Mouse (Mus musculus) activated CD4-positive, CD25-positive, alpha-beta regulatory T cell, adult 4 months (primary cell): ENCODE data around the gene Usp47. TPM values are rescaled to one million over a fixed set of nuclear protein-coding genes. Genes with fewer than 3 reads are reported as not detected.
A peak's percentile ranks its signal among the peaks of the same experiment; 100 is the strongest.
"Not testable (repeated sequence)": the region's sequence is repeated elsewhere in the genome, so short reads cannot be mapped to it uniquely, and the experiment has no call there.

Source experiments
- ATAC-seq: one replicate; pipeline ENCODE4 v1.8.0; 2017
- polyA plus RNA-seq, 2 experiments: library from polyadenylated mRNA; unstranded; fragments of 100-300 nt; shearing (Covaris generic); gene quantifications; one replicate each; pipeline ENCODE4 v1.2.1; 2017

Usp47 gene
- polyA plus RNA-seq, 2 experiments from 2014 or later, result 16.1 to 17.5 TPM

GRCm38 (mm10) chr7:112042758-112043157 lies 19.5 kb downstream of the Usp47 start:
- peak; percentile 83 for ATAC-seq

GRCm38 (mm10) chr7:112045249-112045648 lies 21.9 kb downstream of the Usp47 start:
- no peak for ATAC-seq

GRCm38 (mm10) chr7:112045794-112046388 lies 22.6 kb downstream of the Usp47 start:
- no peak for ATAC-seq

GRCm38 (mm10) chr7:112048643-112049042 lies 25.3 kb downstream of the Usp47 start:
- no peak for ATAC-seq

- ATAC-seq, result peak; percentile 89
Observed at GRCm38 (mm10) chr7:112053667-112054066, 30.4 kb downstream of the Usp47 start.

GRCm38 (mm10) chr7:112055901-112056625 lies 32.8 kb downstream of the Usp47 start:
- ATAC-seq, result no peak

- ATAC-seq, result no peak
Observed at GRCm38 (mm10) chr7:112074868-112075267, 51.6 kb downstream of the Usp47 start.

- ATAC-seq, result no peak
Observed at GRCm38 (mm10) chr7:112082636-112083035, 59.3 kb downstream of the Usp47 start.

- ATAC-seq, result no peak
Observed at GRCm38 (mm10) chr7:112084222-112084621, 60.9 kb downstream of the Usp47 start.

- peak; percentile 52 for ATAC-seq
Observed at GRCm38 (mm10) chr7:112085062-112085461, 61.8 kb downstream of the Usp47 start.

GRCm38 (mm10) chr7:112086186-112086585 lies 62.9 kb downstream of the Usp47 start:
- no peak for ATAC-seq

- not testable (repeated sequence) for ATAC-seq
Observed at GRCm38 (mm10) chr7:112094923-112095322, 71.6 kb downstream of the Usp47 start.

GRCm38 (mm10) chr7:112100887-112101286 lies 77.6 kb downstream of the Usp47 start:
- no peak for ATAC-seq

- ATAC-seq, result no peak
Observed at GRCm38 (mm10) chr7:112102933-112103332, 79.6 kb downstream of the Usp47 start.

- no peak for ATAC-seq
Observed at GRCm38 (mm10) chr7:112103816-112104215, 80.5 kb downstream of the Usp47 start.

- no peak for ATAC-seq
Observed at GRCm38 (mm10) chr7:112108757-112109156, 85.5 kb downstream of the Usp47 start.

GRCm38 (mm10) chr7:112110638-112111372 lies 87.5 kb downstream of the Usp47 start:
- no peak for ATAC-seq

- no peak for ATAC-seq
Observed at GRCm38 (mm10) chr7:112117501-112117900, 94.2 kb downstream of the Usp47 start.

- no peak for ATAC-seq
Observed at GRCm38 (mm10) chr7:112118086-112118485, 94.8 kb downstream of the Usp47 start.

GRCm38 (mm10) chr7:112119248-112119647 lies 95.9 kb downstream of the Usp47 start:
- no peak for ATAC-seq

GRCm38 (mm10) chr7:112120861-112121810 lies 97.8 kb downstream of the Usp47 start:
- no peak for ATAC-seq

GRCm38 (mm10) chr7:112121866-112122500 lies 98.7 kb downstream of the Usp47 start:
- ATAC-seq, result no peak
